Mouse (Mus musculus): ENCODE data around the gene Chst8. TPM values are rescaled to one million over a fixed set of nuclear protein-coding genes. Genes with fewer than 3 reads are reported as not detected.
A peak's percentile ranks its signal among the peaks of the same experiment; 100 is the strongest.

Gene Chst8
- total RNA-seq, 4 experiments from 2014 or later: 14.6 to 19.4 (median 17.7) TPM

DNA sequence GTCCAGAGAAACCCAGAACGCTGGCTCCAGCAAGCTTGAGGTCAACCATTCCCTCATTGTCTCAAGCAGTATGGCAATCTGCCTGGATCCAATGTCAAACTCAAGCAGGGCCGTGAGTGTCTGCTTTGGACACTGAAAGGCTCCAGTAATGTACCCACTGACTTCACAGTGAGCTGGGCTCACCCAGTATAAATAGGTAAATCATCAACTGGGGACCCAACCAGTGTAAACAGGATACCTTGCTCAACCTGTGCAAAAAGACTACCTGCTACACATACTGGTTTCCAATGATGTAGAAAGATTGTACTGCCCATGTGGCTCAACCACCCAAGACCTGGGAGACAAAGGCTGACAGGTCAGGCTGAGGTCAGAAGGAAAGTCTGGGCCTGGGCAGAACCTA, 7.5 kb downstream of the Chst8 start:
- no peak for DNase-seq (ENCODE audit: low spot score in 2 of 2)

DNA sequence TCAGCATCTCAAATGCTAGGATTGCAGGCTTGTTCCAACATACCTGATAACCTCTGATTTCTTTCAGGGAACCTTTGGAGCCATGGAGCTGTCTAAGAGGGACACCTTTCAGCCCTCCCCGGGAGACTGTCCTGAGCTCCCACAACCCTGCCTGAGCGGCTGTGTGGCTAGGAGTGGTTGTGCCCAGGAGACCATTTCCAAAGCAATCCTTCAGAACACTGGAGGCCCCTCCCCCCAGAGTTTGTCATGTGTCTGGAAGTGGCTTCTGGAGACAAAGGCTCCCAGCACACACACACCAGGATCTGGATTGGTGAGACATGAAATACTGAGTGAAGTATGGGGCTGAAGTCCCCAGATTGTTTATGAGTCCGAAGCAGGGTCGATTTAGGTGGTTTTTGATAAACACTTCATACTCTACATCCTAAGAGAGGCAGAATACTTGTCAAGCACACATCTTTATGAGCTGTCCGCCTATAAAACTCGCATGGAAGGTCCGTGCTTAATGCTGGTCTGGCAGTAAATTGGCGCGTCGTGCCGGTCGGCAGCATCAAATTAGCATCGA, 12.5 kb downstream of the Chst8 start:
- DNase-seq (ENCODE audit: low spot score in 2 of 2): no peak

DNA sequence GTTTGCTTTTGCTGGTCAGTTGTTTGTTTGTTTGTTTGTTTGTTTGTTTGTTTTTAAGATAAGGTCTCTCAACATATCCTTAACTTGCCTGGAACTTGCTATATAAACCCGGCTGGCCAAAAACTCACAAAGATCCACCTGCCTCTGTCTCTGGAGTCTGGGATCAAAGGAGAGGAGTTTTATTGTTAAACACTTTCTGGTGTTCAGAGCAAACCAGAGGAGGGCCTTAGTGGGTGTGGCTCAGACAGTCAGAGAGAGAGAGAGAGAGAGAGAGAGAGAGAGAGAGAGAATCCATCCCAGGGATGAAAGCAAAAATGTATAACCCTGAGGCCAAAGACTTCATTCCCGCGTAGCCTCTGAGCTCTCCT, 13.1 kb downstream of the Chst8 start:
- DNase-seq (ENCODE audit: low spot score in 2 of 2): no peak

DNA sequence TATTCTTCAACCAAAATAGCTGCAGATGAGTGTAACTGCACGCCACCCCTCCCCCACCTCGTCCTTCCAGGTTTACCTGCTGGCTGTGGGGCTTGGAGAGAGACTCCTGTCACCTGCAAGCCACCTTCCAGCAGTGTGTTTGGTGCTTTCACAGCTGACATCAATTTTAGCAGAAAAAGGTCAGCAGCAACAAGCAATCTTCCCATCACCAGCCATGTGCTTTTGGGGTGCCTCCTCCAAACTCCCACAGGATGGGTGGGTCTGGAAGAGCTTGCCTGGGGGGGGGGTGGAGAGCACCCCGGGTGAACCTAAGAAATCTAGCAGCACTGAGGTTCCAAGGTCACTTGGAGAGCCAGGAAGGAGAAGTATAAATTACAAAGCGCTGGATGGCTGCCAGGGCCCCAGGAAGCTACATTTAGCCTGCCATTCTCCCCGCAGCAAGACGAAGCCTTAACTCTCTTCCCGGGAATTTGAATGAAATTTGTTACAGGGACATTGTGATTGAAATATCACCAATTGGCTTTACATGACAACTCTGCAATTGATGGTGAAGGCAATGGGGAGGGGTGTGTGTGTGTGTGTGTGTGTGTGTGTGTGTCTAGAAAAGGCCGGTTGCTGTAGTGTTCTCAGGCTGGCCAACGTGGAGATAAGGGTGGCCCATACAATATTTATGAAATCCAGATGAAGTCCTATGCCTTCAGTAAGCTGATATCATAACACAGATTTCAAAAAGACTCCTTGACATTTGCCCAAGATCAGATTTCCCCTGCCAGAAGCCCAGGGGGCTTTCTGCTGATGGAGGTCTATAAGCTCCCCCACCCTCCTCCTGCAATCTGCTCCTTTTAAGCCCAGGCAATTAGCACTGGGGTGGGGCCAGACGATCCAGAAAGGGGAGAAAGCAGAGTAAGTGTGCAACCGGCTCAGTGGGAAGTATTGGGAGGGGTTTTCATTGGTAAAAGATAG, 13.8 kb downstream of the Chst8 start:
- DNase-seq (ENCODE audit: low spot score in 2 of 2): no peak

DNA sequence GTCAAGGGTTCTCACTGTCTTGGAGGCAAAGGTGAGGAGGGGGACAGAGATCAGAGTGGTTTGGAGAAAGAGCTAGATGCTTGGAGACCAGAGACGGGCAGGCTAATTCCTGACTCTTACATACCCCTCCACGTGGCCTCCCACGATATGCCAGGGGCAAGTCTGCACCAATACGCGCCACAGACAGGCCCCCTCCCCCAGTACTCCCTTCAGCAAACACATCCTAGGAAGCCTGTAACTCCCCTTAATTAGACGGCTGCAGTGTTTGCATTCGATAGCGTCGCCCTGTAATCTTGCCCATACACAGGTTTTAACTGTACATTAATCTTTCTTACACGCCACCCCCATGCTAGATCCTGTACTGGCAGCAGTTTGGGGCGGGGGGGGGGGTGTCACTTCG, 14.5 kb downstream of the Chst8 start:
- no peak for DNase-seq (ENCODE audit: low spot score in 2 of 2)

DNA sequence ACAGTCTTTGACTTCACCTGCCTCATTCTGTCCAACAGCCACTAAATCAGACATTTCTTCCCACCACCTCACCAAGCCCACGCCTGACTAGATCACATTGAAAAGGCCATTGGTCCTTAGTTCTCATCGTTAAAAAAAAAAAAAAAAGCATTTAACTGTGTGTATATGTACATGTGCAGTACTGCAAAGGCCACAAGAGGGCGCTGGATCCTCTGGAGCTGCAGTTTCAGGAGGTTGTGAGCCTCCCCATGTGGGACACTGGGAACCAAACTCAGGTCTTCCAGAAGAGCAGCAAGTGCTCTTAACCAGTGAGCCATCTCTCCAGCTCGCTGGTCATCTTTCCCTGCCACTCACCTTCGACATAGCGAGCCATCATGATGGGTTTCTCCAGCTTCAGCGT, 22.1 kb downstream of the Chst8 start:
- no peak for DNase-seq (ENCODE audit: low spot score in 2 of 2)

DNA sequence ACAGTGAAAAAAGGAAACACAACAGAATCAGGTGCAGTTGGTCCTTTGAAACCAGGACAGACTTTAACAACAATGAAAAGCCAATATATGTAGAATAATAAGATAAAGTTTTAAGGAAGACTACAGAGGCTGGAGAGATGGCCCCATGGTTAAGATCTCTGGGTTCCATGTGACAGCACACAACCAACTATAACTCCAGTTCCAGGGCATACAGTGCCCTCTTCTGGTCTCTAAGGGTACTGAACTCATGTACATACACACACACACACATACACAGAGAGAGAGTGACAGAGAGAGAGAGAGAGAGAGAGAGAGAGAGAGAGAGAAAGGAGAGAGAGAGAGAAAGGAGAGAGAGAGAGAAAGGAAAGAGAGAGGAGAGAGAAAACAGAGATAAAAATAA, 25.3 kb downstream of the Chst8 start:
- DNase-seq (ENCODE audit: low spot score in 2 of 2): no peak

DNA sequence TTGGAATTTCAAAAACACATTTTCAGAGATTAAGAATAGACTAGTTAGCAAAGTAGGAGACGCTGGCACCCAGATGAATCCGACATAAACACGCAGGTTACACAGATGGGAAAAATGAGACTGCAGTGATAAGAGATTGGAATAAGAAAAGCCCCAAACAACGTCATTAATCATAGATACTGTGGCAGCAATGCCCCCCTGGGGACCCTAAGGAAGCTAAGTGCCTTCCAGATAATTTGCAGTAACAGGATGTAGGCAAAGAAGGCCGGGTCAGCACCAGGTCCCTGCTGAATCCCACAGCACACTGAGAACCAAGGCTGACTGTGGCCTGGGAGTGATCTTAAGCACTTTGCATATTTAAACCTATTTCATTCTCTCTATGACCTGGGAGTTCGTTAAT, 27.5 kb downstream of the Chst8 start:
- DNase-seq (ENCODE audit: low spot score in 2 of 2): no peak

DNA sequence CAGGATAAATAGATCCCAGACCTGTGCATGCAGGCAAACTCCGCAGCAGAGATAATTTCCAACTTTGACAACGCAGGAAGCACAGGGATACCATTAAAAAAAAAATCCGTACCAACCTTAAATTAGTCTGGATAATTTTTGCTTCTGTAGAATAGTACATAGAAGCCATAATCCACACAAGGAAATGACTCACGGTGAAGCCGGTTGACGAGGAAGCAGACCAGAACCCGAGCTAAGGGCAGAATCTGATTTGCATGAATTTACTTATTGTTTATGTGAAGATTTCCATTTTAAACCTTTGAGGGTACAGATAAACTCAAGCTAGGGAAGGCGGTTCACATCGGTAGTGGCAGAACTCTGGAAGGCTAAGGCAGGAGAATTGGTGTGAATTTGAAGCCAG, 28.0 kb downstream of the Chst8 start:
- DNase-seq (ENCODE audit: low spot score in 2 of 2): no peak

DNA sequence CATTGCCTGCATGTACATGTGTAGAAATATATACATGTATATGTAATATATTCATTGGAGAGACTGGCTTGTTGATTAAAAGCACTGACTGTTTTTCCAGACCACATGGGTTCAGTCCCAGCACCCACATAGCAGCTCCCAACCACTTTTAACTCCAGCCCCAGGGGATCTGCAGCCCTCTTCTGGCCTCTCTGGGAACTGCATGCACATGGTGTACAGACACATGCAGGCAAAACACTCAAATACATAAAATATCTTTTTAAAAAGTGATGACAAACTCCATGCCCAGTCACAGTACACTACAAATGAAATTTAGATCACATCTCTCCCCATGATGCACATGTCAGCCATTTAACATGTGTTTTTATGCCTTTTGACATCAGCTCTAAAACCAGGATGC, 30.5 kb downstream of the Chst8 start:
- DNase-seq (ENCODE audit: low spot score in 2 of 2): no peak

DNA sequence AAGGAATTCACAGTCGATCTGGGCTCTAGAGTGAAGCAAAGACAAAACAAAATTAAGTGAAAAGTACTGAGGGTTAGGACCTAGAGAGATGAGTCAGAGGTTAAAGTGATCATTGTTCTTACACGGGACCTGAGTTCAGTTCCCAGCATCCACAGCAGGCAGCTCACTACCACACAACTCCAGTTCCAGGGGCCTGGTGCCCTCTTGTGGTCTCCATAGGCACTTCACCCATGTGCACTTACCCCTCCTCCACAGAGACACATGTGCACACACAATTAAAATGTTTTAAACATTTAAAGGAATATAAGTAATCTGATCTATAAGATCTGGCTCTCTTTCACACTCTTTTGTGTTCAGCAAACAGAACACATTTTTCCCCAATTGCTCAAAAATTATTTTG, 31.3 kb downstream of the Chst8 start:
- DNase-seq (ENCODE audit: low spot score in 2 of 2): no peak

DNA sequence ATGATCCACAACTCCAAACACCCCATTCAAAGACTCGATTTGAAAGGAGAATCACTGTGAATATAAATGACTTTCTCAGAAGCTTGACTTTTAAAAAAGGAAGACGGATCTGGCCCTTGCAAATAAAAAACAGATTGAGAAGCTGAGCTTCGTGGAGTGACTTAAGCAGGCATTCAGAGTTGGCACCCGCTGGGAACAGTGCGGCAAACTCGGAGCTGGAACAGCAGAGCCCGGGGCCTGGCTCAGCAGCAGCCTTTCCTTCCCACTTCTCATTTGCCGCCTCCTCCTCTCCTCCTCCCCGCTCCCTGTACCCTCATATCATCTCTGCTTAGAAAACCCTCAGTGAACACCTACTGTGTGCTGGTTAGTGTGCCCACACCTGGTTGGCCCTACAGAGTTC, 34.1 kb downstream of the Chst8 start:
- DNase-seq (ENCODE audit: low spot score in 2 of 2): peak in 1 of 2 experiments; percentile 68

DNA sequence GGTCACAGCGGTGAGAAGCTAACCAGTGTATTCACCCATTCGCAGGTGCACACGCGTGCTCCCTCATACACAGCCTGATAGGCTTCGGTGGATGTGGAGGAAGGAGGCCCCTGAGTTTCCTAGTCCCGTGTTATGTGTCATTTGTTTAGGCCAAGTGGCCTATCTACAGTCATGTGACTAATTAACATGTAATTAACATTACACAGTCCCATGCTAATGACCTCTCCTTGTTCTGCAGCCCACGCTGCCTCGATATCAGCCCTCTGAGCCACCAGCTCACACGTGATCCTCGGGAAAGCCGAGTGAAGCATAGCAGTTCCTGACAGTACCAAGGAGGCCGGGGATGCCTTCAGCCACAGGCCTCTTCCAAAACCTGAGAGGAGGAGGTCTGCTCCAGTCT, 36.9 kb downstream of the Chst8 start:
- no peak for DNase-seq (ENCODE audit: low spot score in 2 of 2)

DNA sequence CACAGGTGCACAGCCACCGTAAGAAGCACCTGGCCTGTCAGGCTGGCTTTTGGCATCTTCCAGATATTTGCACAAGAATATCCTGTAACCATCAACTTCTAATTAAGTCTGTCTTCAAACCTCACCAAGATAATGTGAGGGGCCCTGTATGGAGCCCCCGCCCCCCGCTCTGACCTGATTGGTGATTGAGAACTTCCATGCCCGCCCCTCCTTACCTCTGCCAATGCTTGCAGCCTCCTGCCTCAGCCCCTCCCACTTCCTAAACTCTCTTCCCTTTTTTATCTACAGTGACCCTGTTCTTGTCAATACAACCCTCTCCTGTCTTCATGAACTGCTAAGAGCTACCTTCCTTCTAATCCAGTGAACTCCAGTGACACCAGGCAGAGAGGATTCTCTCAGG, 37.6 kb downstream of the Chst8 start:
- DNase-seq (ENCODE audit: low spot score in 2 of 2): no peak

DNA sequence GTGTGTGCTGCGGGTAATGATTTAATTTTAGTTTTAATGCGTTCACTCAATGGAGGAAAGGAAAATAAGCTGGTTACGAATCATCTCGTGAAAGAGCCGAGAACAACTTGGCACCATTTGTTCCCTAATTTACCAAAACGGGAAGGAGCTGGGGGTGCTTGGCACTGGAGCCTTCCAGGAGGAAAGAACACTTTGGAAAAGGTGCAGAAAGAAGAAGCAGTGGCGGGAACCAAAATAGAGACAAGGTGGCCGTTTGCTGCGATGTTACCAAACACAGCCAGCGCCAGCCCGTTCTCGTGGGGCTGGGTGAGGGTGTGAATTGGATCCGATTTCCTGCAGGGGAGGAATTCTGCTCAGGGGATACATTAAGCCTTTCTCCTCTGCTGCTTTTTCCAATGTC, 38.5 kb downstream of the Chst8 start:
- peak; percentile 30 to 69 for DNase-seq (ENCODE audit: low spot score in 2 of 2)

DNA sequence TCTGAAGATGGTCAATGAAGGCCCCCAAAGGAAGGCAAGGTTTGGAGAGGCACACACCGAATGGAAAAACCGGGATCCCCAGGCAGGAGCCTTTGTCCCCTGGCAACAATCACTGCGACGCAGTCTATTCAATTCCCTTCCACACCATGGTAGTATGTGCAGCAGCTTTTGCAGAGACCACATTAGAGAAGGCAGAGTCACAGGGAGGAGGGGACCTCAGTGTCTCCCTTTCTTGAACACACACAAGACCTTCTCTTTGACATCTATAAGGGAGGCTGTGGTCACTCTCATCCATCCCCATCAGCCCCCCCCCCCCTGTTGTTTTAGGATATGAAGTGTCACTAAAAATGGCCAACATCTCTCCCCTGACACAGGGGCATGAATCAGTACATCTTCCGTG, 39.2 kb downstream of the Chst8 start:
- DNase-seq (ENCODE audit: low spot score in 2 of 2): no peak

DNA sequence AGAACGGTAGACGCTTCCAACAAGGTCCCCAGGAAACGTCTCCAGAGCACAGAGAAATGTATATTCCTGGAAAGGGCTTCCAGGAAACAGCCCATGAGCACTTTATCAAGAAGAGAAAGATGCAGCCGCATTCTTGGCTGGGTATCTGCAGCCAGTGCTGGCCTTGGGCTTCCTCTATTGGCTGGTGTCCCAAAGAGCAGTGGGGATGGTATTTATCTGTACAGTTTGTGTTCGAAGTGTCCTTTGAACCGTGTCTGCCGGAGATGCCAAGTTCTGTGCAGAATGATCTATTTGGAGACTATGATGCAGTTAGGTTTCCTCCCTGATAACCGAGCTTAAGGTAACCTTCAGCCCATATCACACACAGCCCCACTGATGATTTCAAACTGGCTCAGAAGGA, 43.0 kb downstream of the Chst8 start:
- no peak for DNase-seq (ENCODE audit: low spot score in 2 of 2)

DNA sequence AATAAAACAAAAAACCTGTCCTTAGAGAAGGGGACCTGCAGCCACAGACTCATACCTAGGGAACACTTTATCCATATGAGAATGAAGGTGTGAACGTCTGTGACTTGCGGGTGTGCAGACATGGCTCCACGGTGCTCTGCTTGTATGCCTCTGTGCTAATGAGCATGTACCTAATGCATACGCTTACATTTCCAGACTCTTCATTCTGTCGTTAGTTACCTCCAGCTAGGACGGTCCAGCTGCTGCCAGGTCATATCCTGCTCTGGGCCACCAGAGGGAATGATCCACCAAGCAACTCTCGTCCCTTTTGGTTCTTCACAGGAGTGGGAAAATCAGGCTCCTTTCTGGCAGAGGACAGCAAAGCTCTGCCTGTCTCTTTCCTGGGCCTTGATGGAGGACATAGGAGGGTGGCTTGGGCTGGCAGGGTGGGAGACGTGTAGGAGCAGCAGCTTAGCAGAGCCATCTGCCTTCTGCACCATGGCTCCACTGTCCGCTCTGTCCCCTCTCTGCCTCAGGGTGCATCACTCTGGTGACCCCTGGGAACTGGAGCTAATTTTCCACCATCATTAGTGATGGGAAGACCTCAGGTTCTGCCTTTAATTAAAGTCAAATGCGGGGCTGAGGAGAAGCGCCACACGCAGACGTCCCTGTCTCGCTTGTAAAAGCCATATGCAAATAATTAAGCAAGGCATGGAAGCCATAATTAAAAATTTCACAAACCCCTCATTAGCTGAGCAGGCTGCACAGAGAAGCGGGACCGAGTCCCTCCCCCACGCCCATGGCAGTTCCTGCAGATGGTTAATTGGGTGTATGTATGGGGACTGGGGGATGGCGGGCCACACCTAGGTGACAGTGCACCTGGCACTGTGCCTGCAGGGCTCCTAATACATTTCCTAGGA, 48.0 kb downstream of the Chst8 start:
- no peak for DNase-seq (ENCODE audit: low spot score in 2 of 2)

DNA sequence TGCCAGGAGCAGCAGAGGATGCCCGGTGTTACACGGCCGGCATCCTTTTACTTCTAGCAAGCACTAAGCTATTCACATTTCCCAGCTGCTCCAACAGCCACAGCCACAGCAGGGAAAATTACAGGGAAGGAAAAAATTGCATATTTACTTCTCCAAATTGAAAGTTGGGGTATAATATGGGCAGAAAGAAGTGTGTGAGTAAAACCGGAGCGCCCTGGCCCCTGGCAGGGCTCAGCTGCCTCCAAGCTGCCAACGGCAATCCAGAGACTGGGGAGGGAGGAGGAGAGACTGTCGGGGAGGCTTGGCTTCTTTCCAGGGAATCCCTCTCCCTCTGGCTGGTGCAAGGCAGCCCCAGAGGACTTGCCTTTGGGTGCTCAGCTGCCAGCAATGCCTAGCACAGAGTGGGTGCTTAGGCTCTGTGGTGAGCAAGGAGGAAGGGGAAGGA, 53.1 kb downstream of the Chst8 start:
- DNase-seq (ENCODE audit: low spot score in 2 of 2): peak in 1 of 2 experiments; percentile 65

DNA sequence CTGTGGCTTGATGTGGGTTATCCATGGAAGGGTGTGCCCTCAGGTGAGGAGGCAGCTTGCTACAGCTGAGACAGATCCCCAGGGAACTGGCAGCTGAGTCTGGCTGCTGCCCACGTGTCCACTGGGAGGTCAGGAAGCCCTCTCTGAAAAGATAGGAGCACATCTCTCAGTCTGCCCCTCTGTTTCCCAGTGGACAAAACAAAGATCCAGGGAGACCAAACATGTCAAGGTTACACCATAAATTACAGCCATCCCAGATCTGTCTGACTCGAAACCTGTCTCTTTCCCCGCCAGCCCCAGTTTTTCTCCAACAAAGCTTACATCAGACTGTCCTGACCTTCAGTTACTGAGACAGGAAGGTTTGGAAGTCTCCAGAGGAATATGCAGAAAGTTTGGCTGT, 53.8 kb downstream of the Chst8 start:
- DNase-seq (ENCODE audit: low spot score in 2 of 2): no peak

DNA sequence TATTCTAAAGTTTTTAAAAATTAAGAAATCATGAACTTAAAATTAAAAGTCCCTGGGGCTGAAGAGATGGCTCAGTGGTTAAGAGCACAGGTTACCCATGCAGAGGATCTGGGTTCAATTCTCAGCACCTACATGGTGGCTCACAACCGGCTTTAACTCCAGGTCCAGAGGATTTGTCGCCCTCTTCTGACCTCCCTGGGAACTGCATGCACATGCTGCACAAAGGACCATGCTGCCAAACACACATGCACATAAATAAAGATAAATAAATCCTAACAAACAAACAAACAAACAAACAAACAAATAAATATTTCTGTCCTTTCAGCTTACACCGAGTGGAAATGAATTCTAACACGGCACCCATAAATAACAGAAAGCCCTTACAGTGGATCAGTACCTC, 55.0 kb downstream of the Chst8 start:
- no peak for DNase-seq (ENCODE audit: low spot score in 2 of 2)

Measured in left cerebral cortex, adult 8-10 months (tissue).